14 mouse cellular contexts compared by ENCODE assay signal in genomic region chr17:72782775-72783174, GRCm38 (mm10). TPM values are rescaled to one million over a fixed set of nuclear protein-coding genes. Genes with fewer than 3 reads are reported as not detected.
DNase-seq lines count a peak whose midpoint lies in the region; ATAC-seq lines count a peak whose summit lies in the region.
"Had no signal": no experiment of that assay in that cellular context is flagged by ENCODE, and none has a peak within 500 bp of the region (broad histone marks: within the 10 kb centered on the region; RNA-seq: fewer than 3 reads in every experiment).

No protein-coding gene starts in this region.

- peak; percentile 89 for ATAC-seq in frontal cortex, adult (ENCODE audit: low TSS enrichment)
- ATAC-seq: intestine, embryonic 16.5 days; liver, embryonic 12.5 days; lung, postnatal 0 days had no signal

- peak; percentile 44 for DNase-seq in layer of hippocampus, adult 11-12 months (ENCODE audit: low spot score)
- no peak for DNase-seq in layer of hippocampus, postnatal 25 days (ENCODE audit: extremely low spot score in 1 of 2, low spot score in 1 of 2)
- DNase-seq in layer of hippocampus, postnatal 14 days (ENCODE audit: low spot score in 2 of 2) = peak; percentile 21 to 46
- DNase-seq in right cerebral cortex, postnatal 14 days = peak; percentile 35
- no peak for DNase-seq in adrenal gland, postnatal 4 days (ENCODE audit: low spot score in 2 of 2)
- no peak for DNase-seq in urinary bladder, postnatal 14 days (ENCODE audit: low spot score)
- DNase-seq in thymus, postnatal 0 days (ENCODE audit: low spot score) = no peak
- DNase-seq: adrenal gland, postnatal 14 days; heart, adult 11 months; kidney, postnatal 10 days had no signal

RNA-seq across cellular contexts. Expression of gene Ypel5, which starts 53.5 kb away (rescaled TPM):
- 10 to 100 TPM; 86.1 to 98.7 TPM for total RNA-seq in layer of hippocampus, postnatal 25 days (2021)
- total RNA-seq in layer of hippocampus, postnatal 14 days (2021) = 10 to 100 TPM; 62.9 to 66.0 TPM
- total RNA-seq in adrenal gland, postnatal 4 days (2021) = 10 to 100 TPM; 67.6 to 68.1 TPM
- polyA plus RNA-seq in thymus, postnatal 0 days (2015; fragmentation: Nextera tagmentation; extraction: Ambion mirVana) = 83.2 and 83.8 TPM in 2 replicates

Comparison
In these comparisons a context has a peak if more than half of its experiments do, and no peak if none do; other contexts are left out.
1. DNase-seq: peak in layer of hippocampus, adult 11-12 months (single experiment), layer of hippocampus, postnatal 14 days (2 of 2) and right cerebral cortex, postnatal 14 days (single experiment); none in layer of hippocampus, postnatal 25 days (0 of 2), adrenal gland, postnatal 4 days (0 of 2), urinary bladder, postnatal 14 days (single experiment) and thymus, postnatal 0 days (single experiment).